Mouse (Mus musculus): ENCODE measurements around the gene Akr1b3.

DNA sequence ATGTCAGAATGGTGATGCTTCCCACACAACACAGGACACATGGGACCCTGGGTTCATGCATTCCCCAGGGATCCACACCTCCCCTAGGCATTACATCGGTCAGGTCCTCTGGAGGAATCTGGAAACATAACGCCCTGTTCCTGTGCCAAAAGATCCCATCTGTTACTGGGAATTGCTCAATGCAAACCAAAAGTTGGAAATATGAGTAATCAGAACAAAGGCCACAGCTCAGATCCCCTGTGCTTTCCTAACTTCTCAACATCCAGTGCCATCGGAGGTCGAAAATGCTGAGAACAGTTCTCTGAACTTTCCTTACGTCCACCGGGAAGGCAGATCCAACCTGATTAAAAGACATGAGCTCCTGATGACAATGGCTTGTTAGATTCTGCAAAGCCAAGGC is 26.1 kb upstream of the Akr1b3 start:
- TF ChIP-seq CTCF (IDR thresholded peaks at IDR 0.05; ENCODE audit: low read depth, low read length) = no peak
- TF ChIP-seq POLR2A (IDR thresholded peaks at IDR 0.05; ENCODE audit: borderline replicate concordance, low read depth, low read length) = no peak
